Mouse (Mus musculus) stomach, postnatal 0 days (tissue): ENCODE results near the gene Arap2. TPM values are rescaled to one million over a fixed set of nuclear protein-coding genes. Genes with fewer than 3 reads are reported as not detected.

Experiments
- ATAC-seq: fragments of 200-750 bp; cut with Nextera tagmentation; 2 replicates; pipeline ENCODE4 v1.8.0; 2017; ENCODE audit not compliant: low FRiP score, low TSS enrichment
- DNase-seq: peaks from one replicate; pipeline ENCODE4 v3.0.0-alpha.2; 2016; ENCODE audit warnings: low spot score
- H3K27ac ChIP-seq: fragments of 300-500 bp; sonication (generic); replicated peaks from 2 replicates; pipeline ENCODE4 v1.5.1; 2014; ENCODE audit warnings: mild to moderate bottlenecking, control low read depth
- H3K27me3 ChIP-seq: fragments of 300-500 bp; sonication (generic); 2 replicates; pipeline ENCODE4 v1.6.1; 2014; ENCODE audit warnings: low read length; ENCODE audit not compliant: control insufficient read depth, insufficient read depth
- H3K36me3 ChIP-seq: fragments of 300-500 bp; sonication (generic); 2 replicates; pipeline ENCODE4 v1.6.1; 2014; ENCODE audit warnings: low read length, mixed read lengths; ENCODE audit not compliant: control insufficient read depth, insufficient read depth
- H3K4me1 ChIP-seq: fragments of 300-500 bp; sonication (generic); replicated peaks from 2 replicates; pipeline ENCODE4 v1.6.1; 2014; ENCODE audit warnings: antibody characterized with exemption; ENCODE audit not compliant: control insufficient read depth, insufficient read depth
- H3K4me2 ChIP-seq: fragments of 300-500 bp; sonication (generic); replicated peaks from 2 replicates; pipeline ENCODE4 v1.6.1; 2014; ENCODE audit warnings: low read depth, mild to moderate bottlenecking, control low read depth, moderate library complexity
- H3K4me3 ChIP-seq: fragments of 300-500 bp; sonication (generic); 2 replicates; pipeline ENCODE4 v1.5.1; 2014; ENCODE audit warnings: low read depth, low read length, control low read depth
- H3K9ac ChIP-seq: fragments of 300-500 bp; sonication (generic); 2 replicates; pipeline ENCODE4 v1.6.1; 2014; ENCODE audit warnings: mild to moderate bottlenecking, low read length, control low read depth, mixed read lengths
- H3K9me3 ChIP-seq: fragments of 300-500 bp; sonication (generic); 2 replicates; pipeline ENCODE4 v1.6.1; 2016; ENCODE audit warnings: low read length; ENCODE audit not compliant: control insufficient read depth
- CTCF ChIP-seq: IDR thresholded peaks from 2 replicates; pipeline ENCODE4 v1.5.1; 2016; ENCODE audit warnings: antibody characterized with exemption, low read depth, mild to moderate bottlenecking, moderate library complexity
- EP300 ChIP-seq: optimal IDR thresholded peaks from 2 replicates; pipeline ENCODE3; 2016; ENCODE audit warnings: antibody characterized with exemption
- WGBS: fragments of 180-500 bp; shearing (Covaris S2); extraction: QIAGEN DNeasy Blood & Tissue Kit; methylation state at CpG from one replicate; pipeline ENCODE4 v1.1.7; 2014; 5-methylcytosine and 5-hydroxymethylcytosine counted together
- polyA plus RNA-seq: library from polyadenylated mRNA; unstranded; fragments of >200 nt; fragmentation: Nextera tagmentation; extraction: Ambion mirVana; gene quantifications from 2 replicates; pipeline ENCODE4 v1.2.1, GENCODE M21; 2015

Arap2 gene
- polyA plus RNA-seq, 1 experiment from 2014 or later, result 18.7 TPM

GRCm38 (mm10) chr5:62725551-62725950, 40.4 kb downstream of the Arap2 start:
- H3K4me2 ChIP-seq, result no peak overlapping the region
- TF ChIP-seq CTCF (no peak), EP300 (no peak)
- H3K9me3 ChIP-seq, result no peaks in the 10 kb centered on the region
- no peak for ATAC-seq
- H3K36me3 ChIP-seq, result no peaks in the 10 kb centered on the region
- no peak overlapping the region for H3K9ac ChIP-seq
- no peak for DNase-seq
- H3K27ac ChIP-seq, result no peak overlapping the region
- no peak overlapping the region for H3K4me3 ChIP-seq
- no peaks in the 10 kb centered on the region for H3K4me1 ChIP-seq
- H3K27me3 ChIP-seq, result no peaks in the 10 kb centered on the region
- WGBS, result 89% methylated on average over 2 of the region's 2 CpGs

GRCm38 (mm10) chr5:62723261-62724105, 42.5 kb downstream of the Arap2 start:
- 75% methylated on average over 3 of the region's 3 CpGs for WGBS
- Histone ChIP-seq H3K27ac (no peak overlapping the region), H3K9ac (no peak overlapping the region), H3K36me3 (no peaks in the 10 kb centered on the region), H3K4me1 (no peaks in the 10 kb centered on the region), H3K9me3 (no peaks in the 10 kb centered on the region), H3K4me2 (no peak overlapping the region), H3K4me3 (no peak overlapping the region), H3K27me3 (no peaks in the 10 kb centered on the region)
- DNase-seq (no peak), ATAC-seq (no peak)
- TF ChIP-seq EP300 (no peak), CTCF (no peak)

- 47% methylated on average over 3 of the region's 3 CpGs for WGBS
- no peak for TF ChIP-seq EP300
- no peak for TF ChIP-seq CTCF
- peak; percentile 89 for ATAC-seq
- DNase-seq, result no peak
- Histone ChIP-seq H3K4me3 (no peak overlapping the region), H3K27me3 (no peaks in the 10 kb centered on the region), H3K27ac (peak overlapping the region; percentile 73; the same call in 1 of the 2 replicates), H3K4me2 (no peak overlapping the region), H3K9ac (no peak overlapping the region), H3K36me3 (no peaks in the 10 kb centered on the region), H3K9me3 (no peaks in the 10 kb centered on the region), H3K4me1 (0 out of 2 replicates have a peak, but pooled peaks cover 2% of the 10 kb centered on the region)
These were observed 49.5 kb downstream of the Arap2 start for GRCm38 (mm10) chr5:62716468-62716867.

- H3K27ac ChIP-seq, result peak overlapping the region; percentile 73
- 43% methylated on average over 1 of the region's 1 CpGs for WGBS
- H3K9ac ChIP-seq, result no peak overlapping the region
- no peak for TF ChIP-seq EP300
- no peak for TF ChIP-seq CTCF
- H3K4me2 ChIP-seq, result peak overlapping the region; percentile 17; the same call in 1 of the 2 replicates
- H3K9me3 ChIP-seq, result no peaks in the 10 kb centered on the region
- peak; percentile 59; the same call in 1 of the 2 replicates for ATAC-seq
- no peaks in the 10 kb centered on the region for H3K36me3 ChIP-seq
- H3K4me3 ChIP-seq, result no peak overlapping the region
- H3K27me3 ChIP-seq, result no peaks in the 10 kb centered on the region
- H3K4me1 ChIP-seq, result 0 out of 2 replicates have a peak, but pooled peaks cover 2% of the 10 kb centered on the region
- no peak for DNase-seq
These were observed 50.0 kb downstream of the Arap2 start for GRCm38 (mm10) chr5:62715977-62716376.

GRCm38 (mm10) chr5:62715436-62715835, 50.5 kb downstream of the Arap2 start:
- WGBS, result 36% methylated on average over 4 of the region's 4 CpGs
- ATAC-seq, result no peak
- DNase-seq, result no peak
- H3K9ac ChIP-seq, result no peak overlapping the region
- TF ChIP-seq CTCF (no peak), EP300 (no peak)
- no peaks in the 10 kb centered on the region for H3K27me3 ChIP-seq
- H3K36me3 ChIP-seq, result no peaks in the 10 kb centered on the region
- 0 out of 2 replicates have a peak, but pooled peaks cover 2% of the 10 kb centered on the region for H3K4me1 ChIP-seq
- no peak overlapping the region for H3K4me3 ChIP-seq
- peak overlapping the region; percentile 73; the same call in 1 of the 2 replicates for H3K27ac ChIP-seq
- no peak overlapping the region for H3K4me2 ChIP-seq
- H3K9me3 ChIP-seq, result no peaks in the 10 kb centered on the region

GRCm38 (mm10) chr5:62710955-62711354, 55.0 kb downstream of the Arap2 start:
- H3K36me3 ChIP-seq, result no peaks in the 10 kb centered on the region
- DNase-seq (no peak), ATAC-seq (no peak)
- no peak overlapping the region for H3K4me3 ChIP-seq
- 76% methylated on average over 6 of the region's 6 CpGs for WGBS
- no peak overlapping the region for H3K9ac ChIP-seq
- H3K27ac ChIP-seq, result no peak overlapping the region
- H3K27me3 ChIP-seq, result no peaks in the 10 kb centered on the region
- H3K4me1 ChIP-seq, result 0 out of 2 replicates have a peak, but pooled peaks cover 1% of the 10 kb centered on the region
- TF ChIP-seq CTCF (no peak), EP300 (no peak)
- H3K9me3 ChIP-seq, result no peaks in the 10 kb centered on the region
- no peak overlapping the region for H3K4me2 ChIP-seq
